ENCODE assay signal across 16 mouse cellular contexts in the genomic region with DNA sequence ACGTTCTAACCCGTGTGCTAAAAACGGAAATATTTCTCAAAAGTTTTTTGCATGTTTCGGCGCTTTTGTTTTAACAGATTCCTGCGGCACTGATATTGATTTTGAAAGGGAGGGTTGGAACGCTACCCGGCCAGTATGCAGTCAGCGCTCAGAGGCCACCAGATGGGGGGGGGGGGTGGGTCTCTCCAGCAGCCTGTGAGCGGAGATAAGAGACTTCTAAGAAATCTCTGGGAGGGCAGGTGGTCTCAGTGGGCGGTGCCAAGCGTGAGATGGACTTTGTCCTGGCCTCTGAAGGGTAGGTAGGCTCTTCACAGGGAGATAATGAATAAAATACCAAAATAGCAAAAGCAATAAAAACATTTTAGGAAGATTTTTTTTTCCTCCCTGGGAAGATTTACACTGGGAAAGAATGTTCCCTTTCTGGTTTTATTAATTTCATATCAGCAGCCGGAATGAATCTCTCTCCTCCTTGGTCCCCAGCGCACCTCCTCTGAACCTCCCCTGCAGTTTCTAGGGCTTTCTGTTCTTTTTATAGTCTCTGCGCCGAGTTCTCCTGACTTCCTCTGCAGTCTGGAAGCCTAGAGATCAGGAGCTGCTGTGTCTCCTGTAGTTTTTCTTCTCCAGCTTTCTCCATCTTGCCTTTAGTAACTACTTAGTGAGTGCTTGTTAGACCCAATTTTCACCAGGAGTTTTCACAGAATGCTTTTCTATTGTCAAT. TPM values are rescaled to one million over a fixed set of nuclear protein-coding genes. Genes with fewer than 3 reads are reported as not detected.
DNase-seq lines count a peak whose midpoint lies in the region; ATAC-seq and TF ChIP-seq lines count a peak whose summit lies in the region.
"Had no signal": no experiment of that assay in that cellular context is flagged by ENCODE, and none has a peak within 500 bp of the region (broad histone marks: within the 10 kb centered on the region; RNA-seq: fewer than 3 reads in every experiment).

No protein-coding gene starts in this region.

- H3K36me3 ChIP-seq in heart, embryonic 15.5 days = no peaks in the 10 kb centered on the region
- H3K36me3 ChIP-seq in MEL (ENCODE audit: control insufficient read depth in 1 of 2, insufficient read depth in 2 of 2, low read length in 2 of 2) = peaks cover 0 to 4% of the 10 kb centered on the region in 2 experiments; a peak in 1 of 4 replicates
- no peaks in the 10 kb centered on the region for H3K36me3 ChIP-seq in intestine, embryonic 14.5 days (ENCODE audit: control insufficient read depth, insufficient read depth, low read length)
- H3K36me3 ChIP-seq in liver, embryonic 16.5 days (ENCODE audit: control insufficient read depth, insufficient read depth) = no peaks in the 10 kb centered on the region
- H3K36me3 ChIP-seq: hindbrain, embryonic 15.5 days had no signal

- no peaks in the 10 kb centered on the region for H3K79me2 ChIP-seq in MEL (ENCODE audit: control insufficient read depth, insufficient read depth, low read length, poor library complexity)

- 13% methylated on average over 16 of the region's 16 CpGs for WGBS in heart, embryonic 15.5 days
- 38% methylated on average over 16 of the region's 16 CpGs for WGBS in intestine, embryonic 14.5 days
- WGBS in liver, embryonic 16.5 days (ENCODE audit: insufficient replicate concordance) = 6% methylated on average over 16 of the region's 16 CpGs

- H3K4me3 ChIP-seq in heart, embryonic 15.5 days = no peak overlapping the region
- H3K4me3 ChIP-seq in MEL (ENCODE audit: control insufficient read depth in 1 of 2, insufficient read depth in 1 of 2, low read depth in 2 of 2, low read length in 2 of 2) = no peak overlapping the region
- H3K4me3 ChIP-seq in intestine, embryonic 14.5 days (ENCODE audit: low read depth, low read length) = no peak overlapping the region
- H3K4me3 ChIP-seq in liver, embryonic 16.5 days (ENCODE audit: low read depth, low read length) = no peak overlapping the region
- H3K4me3 ChIP-seq: hindbrain, embryonic 15.5 days had no signal

- no peak for ATAC-seq in heart, embryonic 15.5 days (replicated peaks; ENCODE audit: insufficient number of reproducible peaks, insufficient read depth, low FRiP score, low read depth)
- peak; percentile 56; the same call in 1 of the 2 replicates for ATAC-seq in intestine, embryonic 14.5 days (replicated peaks; ENCODE audit: low FRiP score, low TSS enrichment, low read depth)
- peak; percentile 77 for ATAC-seq in liver, embryonic 16.5 days (ENCODE audit: low read depth)
- ATAC-seq: forebrain, postnatal 0 days had no signal

- TF ChIP-seq CTCF in MEL (IDR thresholded peaks at IDR 0.05 in 2 of 3, conservative IDR thresholded peaks at IDR 0.05 in 1 of 3; ENCODE audit: control insufficient read depth in 1 of 3, insufficient read depth in 1 of 3, low read depth in 2 of 3, low read length in 3 of 3, poor library complexity in 1 of 3, severe bottlenecking in 1 of 3) = no peak

- no peak for TF ChIP-seq POLR2A in MEL (IDR thresholded peaks at IDR 0.05; ENCODE audit: control insufficient read depth in 1 of 2, insufficient read depth in 1 of 2, low read depth in 1 of 2, low read length in 2 of 2, poor library complexity in 1 of 2)

- H3K4me1 ChIP-seq in heart, embryonic 15.5 days (replicated peaks) = peaks cover 45% of the 10 kb centered on the region
- peaks cover 0 to 2% of the 10 kb centered on the region in 2 experiments; a peak in 3 of 4 replicates for H3K4me1 ChIP-seq in MEL (ENCODE audit: control insufficient read depth in 1 of 2, insufficient read depth in 2 of 2, low read length in 2 of 2)
- peaks cover 15% of the 10 kb centered on the region for H3K4me1 ChIP-seq in intestine, embryonic 14.5 days (replicated peaks; ENCODE audit: control insufficient read depth, insufficient read depth, low read length)
- H3K4me1 ChIP-seq in liver, embryonic 16.5 days (ENCODE audit: control insufficient read depth, low read depth, low read length) = peaks cover 21% of the 10 kb centered on the region

- H3K4me2 ChIP-seq in heart, embryonic 15.5 days = peak overlapping the region; percentile 49
- peak overlapping the region; percentile 21 for H3K4me2 ChIP-seq in intestine, embryonic 14.5 days (ENCODE audit: low read length)
- H3K4me2 ChIP-seq in liver, embryonic 16.5 days (ENCODE audit: low read depth, low read length) = peak overlapping the region; percentile 58
- H3K4me2 ChIP-seq: hindbrain, embryonic 15.5 days had no signal

- no peaks in the 10 kb centered on the region for H3K9me3 ChIP-seq in heart, embryonic 15.5 days (replicated peaks)
- H3K9me3 ChIP-seq in MEL (replicated peaks; ENCODE audit: insufficient read depth, low read length) = no peaks in the 10 kb centered on the region
- H3K9me3 ChIP-seq in intestine, embryonic 14.5 days (ENCODE audit: control insufficient read depth, low read length) = no peaks in the 10 kb centered on the region
- H3K9me3 ChIP-seq in liver, embryonic 16.5 days (replicated peaks; ENCODE audit: control insufficient read depth, low read length) = no peaks in the 10 kb centered on the region
- H3K9me3 ChIP-seq: hindbrain, embryonic 15.5 days had no signal

- TF ChIP-seq RAD21 in MEL (IDR thresholded peaks at IDR 0.05; ENCODE audit: low read depth, low read length) = no peak

- H3K9ac ChIP-seq in heart, embryonic 15.5 days = no peak overlapping the region
- H3K9ac ChIP-seq in MEL (ENCODE audit: control insufficient read depth, low read depth, low read length, poor library complexity, severe bottlenecking) = no peak overlapping the region
- H3K9ac ChIP-seq in intestine, embryonic 14.5 days (ENCODE audit: low read length) = no peak overlapping the region
- H3K9ac ChIP-seq in liver, embryonic 16.5 days (ENCODE audit: low read depth, low read length) = no peak overlapping the region
- H3K9ac ChIP-seq: forebrain, postnatal 0 days; hindbrain, embryonic 15.5 days had no signal

- TF ChIP-seq EP300 in MEL (IDR thresholded peaks at IDR 0.05; ENCODE audit: low read depth in 1 of 2, low read length in 2 of 2) = no peak

- H3K27me3 ChIP-seq in heart, embryonic 15.5 days = no peaks in the 10 kb centered on the region
- peaks cover 0 to 1% of the 10 kb centered on the region in 2 experiments; a peak in 2 of 4 replicates for H3K27me3 ChIP-seq in MEL (ENCODE audit: control insufficient read depth in 1 of 2, insufficient read depth in 2 of 2, low read length in 2 of 2)
- H3K27me3 ChIP-seq in intestine, embryonic 14.5 days (replicated peaks; ENCODE audit: control insufficient read depth, insufficient read depth, low read length) = no peaks in the 10 kb centered on the region
- no peaks in the 10 kb centered on the region for H3K27me3 ChIP-seq in liver, embryonic 16.5 days (ENCODE audit: control insufficient read depth, insufficient read depth, low read depth, low read length)
- H3K27me3 ChIP-seq: hindbrain, embryonic 15.5 days had no signal

- DNase-seq in heart, adult 8-10 months (ENCODE audit: low spot score) = no peak
- DNase-seq in MEL (ENCODE audit: low read depth, low spot score) = no peak
- no peak for DNase-seq in intestine, embryonic 14.5 days (ENCODE audit: low spot score)
- DNase-seq in cerebellum, adult 18-20 months = no peak
- no peak for DNase-seq in left cerebral cortex, adult 8-10 months (ENCODE audit: low spot score in 2 of 2)
- no peak for DNase-seq in adrenal gland, adult 2 months
- DNase-seq: cerebellum, postnatal 25 days; forebrain, postnatal 0 days; gastrocnemius, postnatal 36 days had no signal

- no peak overlapping the region for H3K27ac ChIP-seq in heart, embryonic 15.5 days
- H3K27ac ChIP-seq in MEL (ENCODE audit: control insufficient read depth, low read depth, low read length) = no peak overlapping the region
- 0 out of 2 replicates have a peak overlapping the region, but pooled peaks have one; percentile 11 for H3K27ac ChIP-seq in intestine, embryonic 14.5 days (ENCODE audit: low read depth)
- no peak overlapping the region for H3K27ac ChIP-seq in liver, embryonic 16.5 days (ENCODE audit: low read length)
- H3K27ac ChIP-seq: hindbrain, embryonic 15.5 days; macrophage had no signal

TF ChIP-seq in MEL, 35 proteins besides CTCF, POLR2A, EP300 and RAD21 (continues in another document):
- TF ChIP-seq USF2 (IDR thresholded peaks at IDR 0.05; ENCODE audit: borderline replicate concordance in 1 of 2, insufficient read depth in 1 of 2, low read depth in 1 of 2, low read length in 2 of 2) (no peak), MEF2A (IDR thresholded peaks at IDR 0.05; ENCODE audit: extremely low read depth, insufficient replicate concordance, low read depth, low read length, poor library complexity, severe bottlenecking) (no peak), GATA1 (IDR thresholded peaks at IDR 0.05; ENCODE audit: low read depth, low read length) (no peak), USF1 (IDR thresholded peaks at IDR 0.05; ENCODE audit: low read depth, low read length) (no peak), POLR2AphosphoS5 (IDR thresholded peaks at IDR 0.05; ENCODE audit: borderline replicate concordance, low read depth, low read length) (no peak), JUND (IDR thresholded peaks at IDR 0.05; ENCODE audit: low read depth, low read length) (no peak), TBP (IDR thresholded peaks at IDR 0.05; ENCODE audit: low read depth, low read length) (no peak)

RNA-seq across cellular contexts. Expression of a gene that starts 28.3 kb away (rescaled TPM):
- 0.16 and 0.38 TPM in 2 replicates for polyA plus RNA-seq in heart, embryonic 15.5 days (2015; fragmentation: Nextera tagmentation; extraction: Ambion mirVana)
- total RNA-seq in heart, adult 8-10 months (2022) = 1 to 10 TPM; 5.2 to 8.4 (median 6.7) TPM
- total RNA-seq in MEL (2012; rRNA removed) = not detected in 2 replicates
- polyA plus RNA-seq in MEL (2012; ENCODE audit: insufficient read depth in 1 of 2, insufficient read length in 2 of 2, low read depth in 1 of 2, low replicate concordance in 2 of 2, missing spikeins in 1 of 2) = not detected
- polyA plus RNA-seq in intestine, embryonic 14.5 days (2014; fragmentation: Nextera tagmentation; extraction: Ambion mirVana) = not detected in 2 replicates
- not detected in 2 replicates for polyA plus RNA-seq in liver, embryonic 16.5 days (2015; fragmentation: Nextera tagmentation; extraction: Ambion mirVana)
- total RNA-seq in left cerebral cortex, adult 8-10 months (2022) = under 1 TPM in 2 of 4 experiments, not detected in 2; 0.23 to 0.44 TPM
- not detected for total RNA-seq in adrenal gland, adult 2 months (2021)
- polyA plus RNA-seq in adrenal gland, adult 2 months (2012; rRNA removed) = 0.07 TPM in 1 of 2 replicates, not detected in the other
- total RNA-seq: adrenal gland, adult 18-20 months; forebrain, postnatal 0 days; left cerebral cortex, postnatal 36 days had no signal
- polyA plus RNA-seq: forebrain, postnatal 0 days; hindbrain, embryonic 15.5 days; kidney, embryonic 14.5 days; macrophage had no signal

RNA-seq across cellular contexts. Expression of a gene that starts 44.6 kb away (rescaled TPM):
- 153 and 176 TPM in 2 replicates for polyA plus RNA-seq in heart, embryonic 15.5 days (2015; fragmentation: Nextera tagmentation; extraction: Ambion mirVana)
- 100 to 1,000 TPM; 108 to 133 (median 124) TPM for total RNA-seq in heart, adult 8-10 months (2022)
- total RNA-seq in MEL (2012; rRNA removed) = 209 and 211 TPM in 2 replicates
- polyA plus RNA-seq in MEL (2012; ENCODE audit: insufficient read depth in 1 of 2, insufficient read length in 2 of 2, low read depth in 1 of 2, low replicate concordance in 2 of 2, missing spikeins in 1 of 2) = 100 to 1,000 TPM in 1 of 2 experiments, not detected in 1; 455 TPM
- polyA plus RNA-seq in intestine, embryonic 14.5 days (2014; fragmentation: Nextera tagmentation; extraction: Ambion mirVana) = 137 and 153 TPM in 2 replicates
- polyA plus RNA-seq in liver, embryonic 16.5 days (2015; fragmentation: Nextera tagmentation; extraction: Ambion mirVana) = 110 and 128 TPM in 2 replicates
- 100 to 1,000 TPM; 182 to 208 (median 193) TPM for total RNA-seq in left cerebral cortex, adult 8-10 months (2022)
- 100 to 1,000 TPM; 240 to 255 TPM for total RNA-seq in adrenal gland, adult 2 months (2021)
- polyA plus RNA-seq in adrenal gland, adult 2 months (2012; rRNA removed) = 8.0 and 10.3 TPM in 2 replicates
